Mouse (Mus musculus) kidney, adult 2 months (tissue): ENCODE data around the gene Ythdf2.
A peak's percentile ranks its signal among the peaks of the same experiment; 100 is the strongest.

Experiments
- CTCF ChIP-seq: fragments of 200-500 bp; conservative IDR thresholded peaks from 2 replicates; pipeline ENCODE4 v1.5.1; 2011; ENCODE audit warnings: low read depth, mild to moderate bottlenecking, control low read depth, low read length, moderate library complexity, mixed read lengths; ENCODE audit not compliant: insufficient read depth, insufficient read length
- POLR2A ChIP-seq: fragments of 200-500 bp; IDR thresholded peaks from one replicate; pipeline ENCODE4 v1.6.1; 2011; ENCODE audit warnings: low read depth, low read length, control low read depth

DNA sequence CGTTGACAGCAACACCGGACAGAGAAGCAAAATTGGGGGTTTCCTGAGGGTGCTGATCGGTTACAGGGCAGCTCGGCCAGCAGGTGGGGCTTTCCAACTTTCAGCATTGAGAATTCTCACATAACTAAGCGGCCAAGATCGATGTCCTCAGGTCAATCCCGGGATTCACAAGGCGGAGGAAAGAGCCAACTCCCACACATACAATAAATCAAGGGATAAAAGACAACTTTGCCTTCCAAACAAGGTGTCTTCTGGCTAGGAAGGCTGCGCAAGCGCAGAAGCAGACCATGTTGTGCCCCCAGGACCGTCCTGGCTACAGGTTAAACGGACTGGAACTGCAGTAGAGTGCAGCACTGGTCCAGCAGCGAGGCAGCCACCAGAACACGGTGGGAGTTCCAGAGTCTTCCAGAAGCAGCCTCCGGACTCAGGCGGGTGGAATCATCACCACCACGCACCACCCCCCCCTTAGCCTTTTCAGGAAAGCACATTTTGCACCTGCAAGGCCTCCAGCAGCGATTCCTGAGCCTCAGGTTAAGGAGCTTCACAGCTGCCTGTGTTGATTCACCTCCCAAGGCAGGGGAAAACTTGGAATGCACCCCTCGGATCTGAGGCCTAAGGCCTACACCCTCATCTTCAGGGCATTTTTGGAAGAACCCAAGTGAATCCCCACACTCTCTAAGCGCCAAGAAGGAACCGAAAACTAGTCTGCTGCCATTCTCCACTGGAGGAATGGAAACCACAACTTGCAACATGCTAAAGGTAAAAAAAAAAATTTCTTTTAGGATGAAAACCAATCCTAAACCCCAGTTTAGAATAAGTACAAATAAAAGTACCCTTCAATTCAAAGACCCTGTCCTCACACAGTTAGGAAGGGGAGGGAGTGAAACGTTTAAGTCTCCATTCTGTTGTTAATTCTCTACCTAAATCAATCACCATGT lies 30.1 kb downstream of the Ythdf2 start:
- no peak for TF ChIP-seq POLR2A
- peak; percentile 41 for TF ChIP-seq CTCF
